Mouse (Mus musculus) CD4-positive helper T cell, adult 2 months (primary cell): ENCODE measurements around the gene Wdr41.

Source experiments
- DNase-seq: peaks from one replicate; pipeline ENCODE4 v3.0.0-alpha.2; 2012; ENCODE audit warnings: low read depth, missing footprints, low spot score

Wdr41 gene

DNA sequence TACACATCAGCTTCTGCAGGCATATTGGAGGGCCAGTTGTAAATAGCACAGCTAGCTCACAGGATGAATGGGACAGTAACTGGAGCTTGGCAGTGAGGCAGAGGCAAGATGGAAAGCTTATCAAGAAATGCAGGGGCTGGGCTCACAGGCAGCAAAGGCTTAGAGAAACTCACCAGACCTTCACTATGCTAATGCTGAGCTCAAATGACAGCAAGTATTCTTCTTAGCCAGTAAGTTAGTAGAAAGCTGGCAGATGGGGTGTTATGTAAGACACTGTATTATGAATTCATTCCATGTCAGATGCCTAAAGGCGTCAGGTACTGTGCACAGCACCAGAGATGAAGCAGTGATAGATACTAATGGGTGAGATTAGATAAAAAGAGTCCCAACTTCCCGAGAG lies 58.6 kb downstream of the Wdr41 start:
- no peak for DNase-seq

DNA sequence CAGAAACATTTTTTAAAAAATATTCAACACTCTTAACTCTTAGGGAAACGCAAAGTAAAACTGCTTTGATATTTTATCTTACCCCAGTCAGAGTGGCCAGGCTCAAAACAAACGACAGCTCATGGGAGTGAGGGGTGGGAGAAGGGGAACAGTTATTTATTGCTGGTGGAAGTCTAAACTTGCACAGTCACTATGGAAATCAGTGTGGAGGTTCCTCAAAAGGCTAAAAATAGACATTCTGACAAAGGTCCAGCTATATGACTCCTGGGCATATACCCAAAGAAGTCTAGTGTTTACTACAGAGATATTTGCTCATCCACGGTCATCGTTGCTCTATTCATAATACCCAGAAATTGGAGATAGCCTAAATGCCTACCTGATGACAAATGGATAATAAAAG lies 62.1 kb downstream of the Wdr41 start:
- no peak for DNase-seq

DNA sequence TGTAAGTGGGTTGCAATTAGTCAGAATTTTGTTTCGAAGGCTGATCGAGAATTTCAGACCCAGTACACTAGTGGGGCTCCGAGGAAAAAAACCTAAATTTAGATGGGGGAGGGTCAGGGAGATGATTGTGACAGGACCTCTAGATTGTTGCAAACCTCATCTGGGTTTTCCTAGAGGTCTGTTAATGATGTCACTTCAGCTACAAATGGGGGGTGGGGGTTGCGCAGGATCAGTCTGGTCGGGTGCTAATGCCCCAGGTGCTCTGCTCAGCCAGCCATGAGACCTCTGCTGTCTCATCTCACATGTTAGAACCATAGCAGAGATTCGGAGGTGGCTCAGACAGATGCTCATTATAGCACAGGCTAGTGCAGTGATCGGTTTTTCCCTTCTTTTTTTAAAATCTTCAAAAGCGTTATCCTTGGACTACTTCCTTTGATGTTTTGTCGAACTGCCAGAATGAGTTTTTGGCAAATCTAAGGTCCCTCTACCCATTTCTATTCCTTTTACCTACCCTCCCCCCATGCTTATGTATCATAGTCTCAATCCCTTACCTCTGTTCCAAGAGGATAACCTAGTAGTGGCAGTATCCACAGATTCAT lies 64.1 kb downstream of the Wdr41 start:
- DNase-seq, result no peak

DNA sequence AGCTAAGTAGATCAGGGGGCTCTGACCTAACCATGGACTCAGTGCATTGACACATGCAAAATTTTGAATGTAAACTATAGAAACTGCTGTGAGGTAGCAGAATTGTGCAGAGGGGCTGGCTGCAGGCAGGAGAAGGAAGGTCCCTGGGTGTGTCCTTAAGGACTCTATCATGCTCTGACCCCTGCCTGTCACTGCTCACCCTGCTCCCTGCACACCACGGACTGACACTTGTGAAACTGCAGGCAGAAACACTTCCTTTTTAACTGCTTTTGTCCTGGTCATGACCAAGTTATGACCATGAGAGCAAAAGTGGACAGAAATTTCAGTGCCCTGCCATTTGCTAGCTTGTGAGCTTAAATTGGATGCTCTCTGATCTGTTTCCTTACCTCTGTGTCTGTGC lies 68.0 kb downstream of the Wdr41 start:
- DNase-seq, result no peak

DNA sequence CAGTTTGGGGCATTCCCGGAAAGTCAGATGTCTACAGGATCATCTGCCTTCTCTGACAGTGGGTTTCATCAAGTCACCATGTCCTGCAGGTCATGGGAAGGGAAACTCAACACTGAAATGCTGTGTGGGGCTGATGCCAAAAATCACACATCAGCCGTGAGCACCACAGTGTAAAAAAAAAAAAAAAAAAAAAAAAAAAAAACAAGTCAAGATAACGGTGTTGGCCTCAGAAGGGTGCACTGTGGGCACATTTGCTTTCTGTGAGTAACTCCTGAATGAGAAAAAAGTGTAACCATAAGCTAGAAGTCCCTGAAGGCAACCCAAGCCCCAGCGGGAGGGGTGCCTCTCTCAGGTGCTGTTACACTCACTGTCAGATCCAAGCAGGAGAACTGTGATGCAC lies 74.3 kb downstream of the Wdr41 start:
- DNase-seq, result no peak

DNA sequence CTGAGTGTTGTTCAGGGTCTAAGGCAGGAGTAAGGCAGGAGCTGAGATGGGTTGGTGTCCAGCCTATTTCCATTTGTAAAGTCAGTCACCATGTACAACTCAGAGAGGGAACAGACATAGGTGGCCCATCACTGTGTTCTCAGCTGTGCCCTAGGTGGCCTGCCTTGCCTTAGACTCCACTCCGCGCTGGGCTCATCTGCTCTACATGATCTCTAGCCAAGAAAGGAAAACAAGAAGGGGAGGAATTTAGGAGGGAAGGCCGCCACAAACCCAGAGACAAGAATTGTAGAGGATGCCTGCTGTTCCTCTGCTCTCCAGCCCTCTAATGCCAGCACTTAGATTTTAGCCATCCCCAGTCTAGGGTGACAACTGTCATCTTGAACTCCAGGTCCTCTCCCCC lies 76.3 kb downstream of the Wdr41 start:
- no peak for DNase-seq

DNA sequence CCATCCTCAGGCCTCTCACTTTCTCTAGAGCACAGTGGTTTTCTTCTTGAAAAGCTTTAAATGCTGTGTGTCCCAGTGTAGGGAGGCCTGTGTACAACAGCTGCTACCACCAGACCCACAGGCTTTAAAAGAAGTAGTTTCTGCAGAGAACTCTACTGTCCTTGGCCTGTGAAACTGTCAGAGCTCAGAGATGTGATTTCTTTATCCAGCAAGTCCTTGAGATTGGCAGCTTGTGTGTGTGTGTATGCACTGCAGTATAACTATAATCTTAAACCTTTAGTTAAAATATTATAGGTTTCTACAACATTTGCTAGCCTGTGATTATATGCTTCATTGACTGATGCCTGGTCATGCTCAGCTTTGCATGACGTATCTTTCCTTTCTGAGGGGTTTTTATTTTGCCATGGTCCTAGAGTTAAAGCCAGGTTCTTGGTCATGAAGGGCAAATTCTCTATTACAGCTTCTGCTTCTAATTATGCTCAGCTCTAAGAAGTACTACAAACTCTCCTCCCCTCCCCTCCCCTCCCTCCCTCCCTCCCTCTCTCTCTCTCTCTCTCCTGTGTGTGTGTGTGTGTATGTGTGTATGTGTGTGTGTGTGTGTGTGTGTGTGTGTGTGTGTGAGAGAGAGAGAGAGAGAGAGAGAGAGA lies 79.7 kb downstream of the Wdr41 start:
- DNase-seq, result no peak

DNA sequence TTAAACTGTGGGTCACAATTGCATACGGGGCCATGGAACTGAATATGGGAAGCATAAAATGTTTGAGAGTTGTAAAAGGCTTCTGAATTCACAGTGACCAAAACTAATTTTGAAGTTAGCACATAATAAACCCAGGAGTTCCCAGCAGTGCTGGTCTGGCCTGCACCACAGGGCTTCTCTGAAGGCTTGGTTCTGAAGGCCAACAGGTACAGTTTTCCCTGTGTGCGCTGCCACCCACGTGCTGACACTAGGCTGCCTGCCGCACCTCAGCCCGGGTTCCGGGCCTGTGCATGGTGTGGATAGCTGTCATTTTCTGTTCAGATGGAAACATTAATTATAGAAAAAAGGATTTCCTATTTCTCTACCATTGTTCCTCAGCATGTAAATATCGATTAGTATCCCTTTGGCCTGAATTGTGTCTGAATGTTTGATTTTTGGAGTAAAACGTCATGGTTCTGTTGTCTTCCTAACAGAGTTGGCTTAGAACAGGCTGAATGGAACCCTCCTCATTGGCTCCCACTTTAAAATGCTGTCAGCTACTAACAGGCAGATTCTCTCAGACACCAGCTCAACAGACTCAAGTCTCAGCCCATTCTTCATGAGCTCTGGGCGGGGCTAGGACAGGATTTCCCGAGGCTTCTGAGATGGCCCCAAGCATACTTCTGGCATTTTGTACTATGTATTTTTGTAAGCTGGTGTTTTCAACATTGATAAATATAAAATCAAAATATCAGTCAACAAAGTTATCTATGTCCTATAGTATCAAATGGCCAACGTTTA lies 80.5 kb downstream of the Wdr41 start:
- DNase-seq, result no peak

DNA sequence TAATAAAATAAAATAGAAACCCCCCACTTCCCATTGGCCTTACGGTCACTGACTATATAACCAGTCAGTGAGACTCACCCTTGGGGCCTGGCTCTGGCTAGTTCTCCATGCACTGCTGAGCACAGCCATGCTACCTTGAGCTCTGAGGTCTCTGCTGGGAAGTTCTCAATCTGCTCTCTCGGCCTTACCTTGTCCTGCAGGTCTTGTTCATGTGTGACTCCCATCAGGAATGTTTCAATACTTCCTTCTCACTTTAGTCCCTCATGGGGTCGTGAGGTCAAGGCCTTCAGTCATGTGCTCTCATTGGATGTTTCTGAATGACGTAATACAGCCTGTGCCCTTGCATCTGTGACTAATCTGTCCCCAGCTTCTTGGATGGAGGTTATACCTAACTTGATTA lies 82.7 kb downstream of the Wdr41 start:
- no peak for DNase-seq

DNA sequence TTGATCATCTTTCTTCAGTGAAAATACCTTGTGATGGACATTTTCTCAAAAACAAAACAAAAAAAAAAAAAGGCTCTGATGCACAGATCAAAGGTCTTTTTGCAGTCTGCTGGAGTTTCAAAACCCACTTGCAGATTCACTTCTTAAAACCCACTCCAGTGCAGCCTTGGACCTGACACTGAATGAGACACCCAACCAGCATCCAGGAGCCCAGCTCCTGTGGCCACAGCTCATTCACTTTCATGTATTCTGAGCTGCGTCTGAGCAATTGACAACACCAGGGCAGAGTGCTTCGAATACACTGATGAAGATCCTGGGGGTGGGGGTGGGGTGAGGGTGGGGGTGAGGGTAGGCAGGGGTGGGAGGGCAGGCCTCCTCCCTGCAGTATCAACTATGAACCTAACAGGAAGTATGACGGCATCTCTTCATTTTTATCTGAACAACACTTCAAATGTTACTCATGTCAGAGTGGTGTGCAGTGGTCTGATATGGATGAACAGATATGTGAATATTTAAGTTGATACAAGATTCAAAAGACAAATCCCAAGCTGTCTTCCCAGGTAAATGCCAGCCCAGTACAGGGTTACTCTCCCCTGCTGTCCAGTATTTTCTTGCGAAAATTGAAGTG lies 87.4 kb downstream of the Wdr41 start:
- peak; percentile 67 for DNase-seq

DNA sequence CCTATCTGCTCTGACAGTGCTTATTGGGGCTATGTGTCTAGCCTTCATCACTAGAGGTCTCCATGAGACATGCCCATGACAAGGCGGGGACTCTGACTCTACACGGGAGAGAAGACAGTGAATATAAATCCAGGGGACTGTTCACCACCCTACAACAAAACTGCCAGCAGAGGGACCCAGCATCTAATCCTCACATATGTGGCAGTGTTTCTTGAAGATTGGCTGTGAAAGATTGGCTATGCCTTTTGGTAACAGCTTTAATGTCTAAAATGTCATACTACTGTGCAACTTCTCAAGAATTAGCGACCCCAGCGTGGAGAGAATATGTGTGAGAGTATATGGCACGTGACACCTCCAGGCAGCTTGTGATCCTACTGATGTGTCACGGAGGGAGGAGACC lies 91.7 kb downstream of the Wdr41 start:
- no peak for DNase-seq

DNA sequence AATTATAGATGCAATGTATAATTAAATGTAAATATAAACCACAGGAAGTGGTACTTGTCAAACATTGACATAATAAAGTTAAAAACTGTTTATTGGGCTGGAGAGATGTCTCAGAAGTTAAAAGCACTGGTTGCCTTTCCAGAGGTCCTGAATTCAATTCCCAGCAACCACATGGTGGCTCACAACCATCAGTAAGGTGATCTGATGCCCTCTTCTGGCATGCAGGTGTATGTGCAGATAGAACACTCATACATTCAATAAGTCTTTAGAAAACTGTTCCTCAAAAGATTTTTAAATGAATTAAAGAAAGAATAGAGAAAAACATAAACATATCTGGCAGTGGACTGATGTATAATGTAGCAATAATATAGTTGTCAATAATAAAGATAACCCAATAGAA lies 94.1 kb downstream of the Wdr41 start:
- DNase-seq, result no peak
